Mouse (Mus musculus): Measurements from ENCODE around the gene Aff1. TPM values are rescaled to one million over a fixed set of nuclear protein-coding genes. Genes with fewer than 3 reads are reported as not detected.

Aff1 gene
- polyA plus RNA-seq, 1 experiment from 2014 or later = 19.3 TPM

GRCm38 (mm10) chr5:103765356-103765755 lies 73.2 kb downstream of the Aff1 start:
- no peak overlapping the region for H3K27ac ChIP-seq (ENCODE audit: low read depth, low read length)
- H3K27me3 ChIP-seq (replicated peaks; ENCODE audit: control insufficient read depth, insufficient read depth, low read length) = no peaks in the 10 kb centered on the region
- DNase-seq (ENCODE audit: low spot score) = no peak
- peaks cover 7% of the 10 kb centered on the region for H3K9me3 ChIP-seq (ENCODE audit: control insufficient read depth, low read length)
- no peak overlapping the region for H3K4me3 ChIP-seq (ENCODE audit: low read depth, low read length)
- no peak overlapping the region for H3K9ac ChIP-seq (ENCODE audit: low read depth, low read length)
- peaks cover 6% of the 10 kb centered on the region for H3K36me3 ChIP-seq (ENCODE audit: control insufficient read depth, insufficient read depth, low read length)
- no peak for ATAC-seq (replicated peaks; ENCODE audit: low FRiP score)
- WGBS = 95% methylated on average over 4 of the region's 4 CpGs
- peaks cover 76% of the 10 kb centered on the region for H3K4me1 ChIP-seq (replicated peaks; ENCODE audit: control insufficient read depth, insufficient read depth, low read length)
- no peak overlapping the region for H3K4me2 ChIP-seq

- H3K9me3 ChIP-seq (ENCODE audit: control insufficient read depth, low read length) = peaks cover 7% of the 10 kb centered on the region
- H3K9ac ChIP-seq (ENCODE audit: low read depth, low read length) = no peak overlapping the region
- peaks cover 6% of the 10 kb centered on the region for H3K36me3 ChIP-seq (ENCODE audit: control insufficient read depth, insufficient read depth, low read length)
- DNase-seq (ENCODE audit: low spot score) = no peak
- 96% methylated on average over 2 of the region's 2 CpGs for WGBS
- peak; percentile 44; the same call in 1 of the 2 replicates for ATAC-seq (replicated peaks; ENCODE audit: low FRiP score)
- peaks cover 75% of the 10 kb centered on the region for H3K4me1 ChIP-seq (replicated peaks; ENCODE audit: control insufficient read depth, insufficient read depth, low read length)
- no peak overlapping the region for H3K4me2 ChIP-seq
- H3K27ac ChIP-seq (ENCODE audit: low read depth, low read length) = no peak overlapping the region
- H3K27me3 ChIP-seq (replicated peaks; ENCODE audit: control insufficient read depth, insufficient read depth, low read length) = no peaks in the 10 kb centered on the region
- no peak overlapping the region for H3K4me3 ChIP-seq (ENCODE audit: low read depth, low read length)
These were observed 73.7 kb downstream of the Aff1 start for GRCm38 (mm10) chr5:103765758-103766431.

- Histone ChIP-seq H3K4me3 (ENCODE audit: low read depth, low read length) (no peak overlapping the region), H3K4me1 (replicated peaks; ENCODE audit: control insufficient read depth, insufficient read depth, low read length) (peaks cover 77% of the 10 kb centered on the region), H3K36me3 (ENCODE audit: control insufficient read depth, insufficient read depth, low read length) (peaks cover 6% of the 10 kb centered on the region), H3K27ac (ENCODE audit: low read depth, low read length) (no peak overlapping the region), H3K27me3 (replicated peaks; ENCODE audit: control insufficient read depth, insufficient read depth, low read length) (no peaks in the 10 kb centered on the region), H3K9ac (ENCODE audit: low read depth, low read length) (no peak overlapping the region), H3K9me3 (ENCODE audit: control insufficient read depth, low read length) (peaks cover 7% of the 10 kb centered on the region), H3K4me2 (no peak overlapping the region)
- WGBS = 88% methylated on average over 4 of the region's 4 CpGs
- DNase-seq (ENCODE audit: low spot score) (no peak), ATAC-seq (replicated peaks; ENCODE audit: low FRiP score) (no peak)
These were observed 74.2 kb downstream of the Aff1 start for GRCm38 (mm10) chr5:103766432-103766815.

GRCm38 (mm10) chr5:103768961-103769360 lies 76.8 kb downstream of the Aff1 start:
- Histone ChIP-seq H3K4me1 (replicated peaks; ENCODE audit: control insufficient read depth, insufficient read depth, low read length) (peaks cover 78% of the 10 kb centered on the region), H3K27me3 (replicated peaks; ENCODE audit: control insufficient read depth, insufficient read depth, low read length) (no peaks in the 10 kb centered on the region), H3K36me3 (ENCODE audit: control insufficient read depth, insufficient read depth, low read length) (peaks cover 6% of the 10 kb centered on the region), H3K9ac (ENCODE audit: low read depth, low read length) (no peak overlapping the region), H3K9me3 (ENCODE audit: control insufficient read depth, low read length) (peaks cover 7% of the 10 kb centered on the region), H3K4me2 (peak overlapping the region; percentile 46), H3K27ac (ENCODE audit: low read depth, low read length) (peak overlapping the region; percentile 53), H3K4me3 (ENCODE audit: low read depth, low read length) (no peak overlapping the region)
- ATAC-seq (replicated peaks; ENCODE audit: low FRiP score) (no peak), DNase-seq (ENCODE audit: low spot score) (no peak)
- 70% methylated on average over 3 of the region's 3 CpGs for WGBS

- DNase-seq (ENCODE audit: low spot score) = no peak
- no peak overlapping the region for H3K4me3 ChIP-seq (ENCODE audit: low read depth, low read length)
- H3K27me3 ChIP-seq (replicated peaks; ENCODE audit: control insufficient read depth, insufficient read depth, low read length) = no peaks in the 10 kb centered on the region
- H3K9ac ChIP-seq (ENCODE audit: low read depth, low read length) = no peak overlapping the region
- H3K27ac ChIP-seq (ENCODE audit: low read depth, low read length) = peak overlapping the region; percentile 74
- H3K4me1 ChIP-seq (replicated peaks; ENCODE audit: control insufficient read depth, insufficient read depth, low read length) = peaks cover 85% of the 10 kb centered on the region
- H3K4me2 ChIP-seq = peak overlapping the region; percentile 46
- peak; percentile 71 for ATAC-seq (replicated peaks; ENCODE audit: low FRiP score)
- H3K36me3 ChIP-seq (ENCODE audit: control insufficient read depth, insufficient read depth, low read length) = peaks cover 6% of the 10 kb centered on the region
- WGBS = 39% methylated on average over 9 of the region's 9 CpGs
- peaks cover 7% of the 10 kb centered on the region for H3K9me3 ChIP-seq (ENCODE audit: control insufficient read depth, low read length)
These were observed 77.5 kb downstream of the Aff1 start for GRCm38 (mm10) chr5:103769701-103770100.

GRCm38 (mm10) chr5:103770447-103771222 lies 78.5 kb downstream of the Aff1 start:
- ATAC-seq (replicated peaks; ENCODE audit: low FRiP score) (no peak), DNase-seq (ENCODE audit: low spot score) (no peak)
- peaks cover 4% of the 10 kb centered on the region for H3K36me3 ChIP-seq (ENCODE audit: control insufficient read depth, insufficient read depth, low read length)
- peak overlapping the region; percentile 74 for H3K27ac ChIP-seq (ENCODE audit: low read depth, low read length)
- H3K4me2 ChIP-seq = peak overlapping the region; percentile 46
- H3K4me1 ChIP-seq (replicated peaks; ENCODE audit: control insufficient read depth, insufficient read depth, low read length) = peaks cover 90% of the 10 kb centered on the region
- H3K27me3 ChIP-seq (replicated peaks; ENCODE audit: control insufficient read depth, insufficient read depth, low read length) = no peaks in the 10 kb centered on the region
- peaks cover 3% of the 10 kb centered on the region; the same call in 1 of the 2 replicates for H3K9me3 ChIP-seq (ENCODE audit: control insufficient read depth, low read length)
- H3K4me3 ChIP-seq (ENCODE audit: low read depth, low read length) = no peak overlapping the region
- 63% methylated on average over 6 of the region's 6 CpGs for WGBS
- no peak overlapping the region for H3K9ac ChIP-seq (ENCODE audit: low read depth, low read length)

GRCm38 (mm10) chr5:103771380-103771779 lies 79.2 kb downstream of the Aff1 start:
- H3K27ac ChIP-seq (ENCODE audit: low read depth, low read length) = no peak overlapping the region
- WGBS = 52% methylated on average over 6 of the region's 6 CpGs
- H3K9me3 ChIP-seq (ENCODE audit: control insufficient read depth, low read length) = no peaks in the 10 kb centered on the region
- DNase-seq (ENCODE audit: low spot score) = no peak
- H3K27me3 ChIP-seq (replicated peaks; ENCODE audit: control insufficient read depth, insufficient read depth, low read length) = no peaks in the 10 kb centered on the region
- ATAC-seq (replicated peaks; ENCODE audit: low FRiP score) = no peak
- H3K4me3 ChIP-seq (ENCODE audit: low read depth, low read length) = no peak overlapping the region
- H3K4me2 ChIP-seq = no peak overlapping the region
- no peaks in the 10 kb centered on the region for H3K36me3 ChIP-seq (ENCODE audit: control insufficient read depth, insufficient read depth, low read length)
- peaks cover 84% of the 10 kb centered on the region for H3K4me1 ChIP-seq (replicated peaks; ENCODE audit: control insufficient read depth, insufficient read depth, low read length)
- no peak overlapping the region for H3K9ac ChIP-seq (ENCODE audit: low read depth, low read length)

GRCm38 (mm10) chr5:103772252-103772651 lies 80.1 kb downstream of the Aff1 start:
- WGBS = 42% methylated on average over 4 of the region's 4 CpGs
- no peak overlapping the region for H3K9ac ChIP-seq (ENCODE audit: low read depth, low read length)

More at GRCm38 (mm10) chr5:103772252-103772651, 80.1 kb downstream of the Aff1 start:
- Histone ChIP-seq H3K4me2 (0 out of 2 replicates have a peak overlapping the region, but pooled peaks have one; percentile 0), H3K4me1 (replicated peaks; ENCODE audit: control insufficient read depth, insufficient read depth, low read length) (peaks cover 82% of the 10 kb centered on the region), H3K4me3 (ENCODE audit: low read depth, low read length) (no peak overlapping the region), H3K36me3 (ENCODE audit: control insufficient read depth, insufficient read depth, low read length) (no peaks in the 10 kb centered on the region), H3K27ac (ENCODE audit: low read depth, low read length) (no peak overlapping the region), H3K9me3 (ENCODE audit: control insufficient read depth, low read length) (no peaks in the 10 kb centered on the region), H3K27me3 (replicated peaks; ENCODE audit: control insufficient read depth, insufficient read depth, low read length) (no peaks in the 10 kb centered on the region)
- ATAC-seq (replicated peaks; ENCODE audit: low FRiP score) = no peak
- DNase-seq (ENCODE audit: low spot score) = no peak

All from liver, embryonic 11.5 days (tissue).